Mouse (Mus musculus) retina, postnatal 7 days (tissue): ENCODE measurements around the gene Tfdp2.

ENCODE experiments used
- DNase-seq: peaks from one replicate; pipeline ENCODE4 v3.0.0-alpha.2; 2012; ENCODE audit warnings: low read depth, low spot score

The Tfdp2 gene

GRCm38 (mm10) chr9:96228285-96228684 is 32.2 kb downstream of the Tfdp2 start:
- no peak for DNase-seq

GRCm38 (mm10) chr9:96230271-96230670 is 34.2 kb downstream of the Tfdp2 start:
- no peak for DNase-seq

GRCm38 (mm10) chr9:96235477-96235876 is 39.4 kb downstream of the Tfdp2 start:
- no peak for DNase-seq

- no peak for DNase-seq
These were observed 41.3 kb downstream of the Tfdp2 start for GRCm38 (mm10) chr9:96237391-96237790.

GRCm38 (mm10) chr9:96238286-96238685 is 42.2 kb downstream of the Tfdp2 start:
- DNase-seq: no peak

GRCm38 (mm10) chr9:96241134-96242097 is 45.3 kb downstream of the Tfdp2 start:
- no peak for DNase-seq

GRCm38 (mm10) chr9:96243915-96244314 is 47.8 kb downstream of the Tfdp2 start:
- DNase-seq: no peak

GRCm38 (mm10) chr9:96254812-96255211 is 58.7 kb downstream of the Tfdp2 start:
- DNase-seq: no peak

GRCm38 (mm10) chr9:96258478-96258877 is 62.4 kb downstream of the Tfdp2 start:
- no peak for DNase-seq

- no peak for DNase-seq
These were observed 63.0 kb downstream of the Tfdp2 start for GRCm38 (mm10) chr9:96259017-96259512.

- DNase-seq: no peak
These were observed 63.9 kb downstream of the Tfdp2 start for GRCm38 (mm10) chr9:96259753-96260520.

- DNase-seq: no peak
These were observed 65.0 kb downstream of the Tfdp2 start for GRCm38 (mm10) chr9:96261101-96261500.

- DNase-seq: no peak
These were observed 65.9 kb downstream of the Tfdp2 start for GRCm38 (mm10) chr9:96261980-96262379.

- DNase-seq: no peak
These were observed 70.9 kb downstream of the Tfdp2 start for GRCm38 (mm10) chr9:96266793-96267558.

GRCm38 (mm10) chr9:96267559-96267948 is 71.5 kb downstream of the Tfdp2 start:
- DNase-seq: no peak

GRCm38 (mm10) chr9:96269726-96270125 is 73.7 kb downstream of the Tfdp2 start:
- DNase-seq: no peak

- DNase-seq: no peak
These were observed 79.5 kb downstream of the Tfdp2 start for GRCm38 (mm10) chr9:96275543-96275942.

GRCm38 (mm10) chr9:96281497-96281896 is 85.4 kb downstream of the Tfdp2 start:
- DNase-seq: no peak

GRCm38 (mm10) chr9:96282082-96282481 is 86.0 kb downstream of the Tfdp2 start:
- DNase-seq: no peak

- peak; percentile 9 for DNase-seq
These were observed 88.8 kb downstream of the Tfdp2 start for GRCm38 (mm10) chr9:96284916-96285315.

- DNase-seq: no peak
These were observed 96.1 kb downstream of the Tfdp2 start for GRCm38 (mm10) chr9:96292144-96292543.
